Mouse (Mus musculus) erythroblast, adult 5-6 weeks (primary cell): ENCODE results near the gene Dusp8. TPM values are rescaled to one million over a fixed set of nuclear protein-coding genes. Genes with fewer than 3 reads are reported as not detected.
A peak's percentile ranks its signal among the peaks of the same experiment; 100 is the strongest.

Source experiments
- ATAC-seq: replicated peaks from 2 replicates; pipeline ENCODE4 v1.8.0; 2016; ENCODE audit warnings: moderate number of reproducible peaks, mild to moderate bottlenecking, moderate TSS enrichment, inconsistent platforms; ENCODE audit not compliant: poor library complexity, low FRiP score, severe bottlenecking
- total RNA-seq, 2 experiments: library from RNA; stranded (forward) in 1 of 2; stranded (reverse) in 1 of 2; fragments of 150-400 nt in 1 of 2; fragments of 200-764, 138-1000 nt in 1 of 2; gene quantifications; 2 replicates each; pipeline versions ENCODE4 v1.2.3 to v1.2.4; 2015 to 2017; ENCODE audit warnings: low replicate concordance in 2 of 2

The Dusp8 gene
- total RNA-seq, 2 experiments from 2014 or later = 13.3 to 14.7 TPM

DNA sequence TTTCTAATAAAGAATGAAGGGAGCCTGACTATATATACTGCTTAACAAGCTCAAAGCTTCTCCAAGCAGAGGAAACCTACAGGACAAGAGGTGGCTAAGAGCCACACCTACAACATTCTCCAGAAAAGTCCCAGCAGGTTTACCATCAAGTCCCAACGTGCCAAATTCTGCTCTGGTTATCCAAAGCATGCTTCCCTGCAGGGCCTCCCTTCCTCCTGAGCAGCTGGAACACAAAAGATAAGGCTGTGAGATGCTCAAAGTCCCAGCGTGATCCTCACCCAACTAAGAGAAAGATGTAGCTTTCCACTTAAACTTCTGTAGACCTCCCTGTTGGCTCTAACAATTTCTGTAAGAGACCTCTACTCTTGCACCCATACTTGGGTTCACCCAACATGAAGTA, 36.6 kb downstream of the Dusp8 start:
- peak; percentile 58 for ATAC-seq

DNA sequence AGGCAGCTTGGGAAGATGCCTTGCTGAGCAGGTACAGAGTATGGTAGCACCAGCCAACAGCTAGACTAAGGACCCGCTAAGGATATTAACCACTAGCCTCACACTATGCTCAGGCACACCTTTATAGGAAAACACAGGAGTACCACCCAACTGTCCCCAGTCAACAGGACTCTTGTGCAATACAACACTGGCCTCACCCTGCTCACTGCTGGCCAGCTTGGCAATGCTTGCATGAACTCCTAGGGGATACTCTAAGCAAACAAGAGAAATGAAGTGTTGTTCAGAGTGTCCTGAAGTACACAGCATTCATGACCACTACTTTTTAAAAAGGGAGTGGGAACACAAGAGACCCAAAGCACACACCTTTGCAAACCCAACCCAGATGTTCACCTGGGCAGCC, 38.5 kb downstream of the Dusp8 start:
- no peak for ATAC-seq

DNA sequence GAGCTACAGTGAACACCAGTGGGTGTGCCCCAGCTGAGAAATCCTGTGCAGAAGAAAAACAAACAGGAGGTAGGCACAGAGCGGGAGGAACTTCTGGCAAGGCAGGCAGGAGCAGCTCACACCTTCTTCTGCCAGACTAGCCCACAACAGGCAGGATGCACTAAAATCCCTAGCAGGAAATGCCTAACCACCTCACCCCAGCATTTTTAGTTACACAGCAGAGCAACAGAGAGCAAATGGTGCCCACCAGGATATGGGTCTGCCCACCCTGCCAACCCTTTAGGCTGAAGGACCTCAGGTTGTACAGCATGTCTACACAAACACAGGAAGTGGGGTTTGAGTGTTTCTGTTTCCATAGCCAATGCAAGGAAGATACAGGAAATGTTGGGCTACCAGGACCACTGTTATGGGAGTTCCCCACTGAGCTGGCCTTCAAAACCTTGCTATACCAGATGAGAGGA, 39.0 kb downstream of the Dusp8 start:
- no peak for ATAC-seq

DNA sequence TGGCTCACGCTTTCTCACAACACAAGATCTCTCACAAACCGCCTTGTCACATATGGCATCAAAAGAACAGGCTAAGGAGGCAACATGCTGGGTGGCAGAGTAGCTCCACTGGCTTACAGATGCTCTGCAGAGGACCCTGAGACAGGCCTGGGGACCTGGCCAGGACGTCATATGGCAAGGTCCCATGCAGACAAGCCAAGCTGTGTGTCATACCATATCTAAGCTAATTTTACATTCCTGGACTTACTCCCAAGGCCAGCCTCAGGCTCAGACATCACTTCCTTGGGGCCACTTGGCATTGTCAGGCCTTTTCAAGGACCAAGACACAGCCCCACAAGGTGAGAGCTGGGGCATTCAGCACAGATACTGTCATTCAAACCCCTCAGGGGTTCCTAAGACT, 40.2 kb downstream of the Dusp8 start:
- no peak for ATAC-seq

DNA sequence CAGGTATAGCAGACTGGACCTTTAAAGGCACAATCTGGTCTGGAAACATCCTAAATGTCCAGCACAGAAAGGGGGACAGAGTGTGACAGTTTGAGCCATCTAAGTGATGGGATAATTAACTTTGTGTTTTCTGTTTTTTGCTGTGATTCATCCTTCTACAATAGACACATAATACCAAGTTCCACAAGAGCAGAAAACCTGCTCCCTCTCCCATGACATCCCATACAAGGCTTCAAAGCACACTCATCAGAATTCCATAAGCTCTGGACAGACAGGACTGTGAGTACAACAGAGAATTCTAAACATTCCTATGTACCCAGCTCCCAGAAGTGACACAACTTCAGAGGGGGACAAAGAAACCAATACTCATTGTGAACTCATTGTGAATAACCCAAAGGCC, 45.1 kb downstream of the Dusp8 start:
- ATAC-seq = no peak

DNA sequence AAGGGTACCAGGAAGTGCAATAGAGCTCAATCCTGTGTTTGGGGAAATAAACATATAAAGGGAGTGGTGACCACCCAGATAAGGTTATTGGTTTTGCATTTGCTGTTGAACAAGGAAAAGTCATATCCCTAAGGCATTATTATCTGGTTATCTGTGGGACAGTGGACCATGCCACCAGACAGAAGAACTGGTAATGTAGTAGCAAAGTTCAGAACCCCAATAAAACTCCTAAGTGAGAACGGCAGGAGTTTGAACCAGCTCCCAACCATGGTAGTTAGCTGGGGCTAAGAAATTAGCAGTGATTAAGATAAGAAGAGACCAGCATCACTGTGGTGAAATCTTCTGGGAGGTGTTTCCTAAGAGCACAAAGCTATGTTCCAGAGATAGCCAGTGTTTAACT, 49.7 kb downstream of the Dusp8 start:
- no peak for ATAC-seq

DNA sequence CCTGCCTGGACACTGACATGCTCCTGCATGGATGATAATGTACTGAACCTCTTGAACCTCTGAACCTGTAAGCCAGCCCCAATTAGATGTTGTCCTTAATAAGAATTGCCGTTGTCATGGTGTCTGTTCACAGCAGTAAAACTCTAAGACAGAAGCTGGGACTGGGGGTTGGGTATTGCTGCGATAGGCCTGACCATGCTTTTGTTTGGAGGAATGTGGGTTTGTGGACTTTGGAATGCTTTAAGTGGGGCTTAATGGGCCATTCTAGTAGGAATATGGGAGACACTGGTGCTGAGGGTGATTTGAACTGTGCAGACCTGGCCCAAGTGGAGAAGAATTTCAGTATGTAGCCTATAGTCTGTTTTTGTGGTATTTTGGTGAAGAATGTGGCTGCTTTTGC, 50.3 kb downstream of the Dusp8 start:
- ATAC-seq = no peak

DNA sequence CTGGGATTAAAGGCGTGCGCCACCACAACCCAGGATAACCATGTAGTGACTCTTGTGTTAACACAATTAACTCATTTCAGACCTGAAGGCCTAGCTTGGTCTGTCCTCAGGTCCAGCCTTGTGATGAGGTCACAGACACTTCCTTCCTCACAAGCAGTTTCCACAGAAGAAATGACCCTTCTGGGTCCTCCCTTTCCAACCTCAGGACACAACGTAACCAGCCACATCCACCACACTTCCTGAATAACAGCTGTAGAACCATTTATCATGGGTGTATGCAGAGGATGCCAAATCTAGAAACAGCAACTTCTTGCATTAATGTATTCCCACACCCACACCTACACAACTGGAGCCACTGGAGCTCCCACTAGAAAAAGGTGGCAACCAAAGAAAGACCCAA, 54.9 kb downstream of the Dusp8 start:
- no peak for ATAC-seq

DNA sequence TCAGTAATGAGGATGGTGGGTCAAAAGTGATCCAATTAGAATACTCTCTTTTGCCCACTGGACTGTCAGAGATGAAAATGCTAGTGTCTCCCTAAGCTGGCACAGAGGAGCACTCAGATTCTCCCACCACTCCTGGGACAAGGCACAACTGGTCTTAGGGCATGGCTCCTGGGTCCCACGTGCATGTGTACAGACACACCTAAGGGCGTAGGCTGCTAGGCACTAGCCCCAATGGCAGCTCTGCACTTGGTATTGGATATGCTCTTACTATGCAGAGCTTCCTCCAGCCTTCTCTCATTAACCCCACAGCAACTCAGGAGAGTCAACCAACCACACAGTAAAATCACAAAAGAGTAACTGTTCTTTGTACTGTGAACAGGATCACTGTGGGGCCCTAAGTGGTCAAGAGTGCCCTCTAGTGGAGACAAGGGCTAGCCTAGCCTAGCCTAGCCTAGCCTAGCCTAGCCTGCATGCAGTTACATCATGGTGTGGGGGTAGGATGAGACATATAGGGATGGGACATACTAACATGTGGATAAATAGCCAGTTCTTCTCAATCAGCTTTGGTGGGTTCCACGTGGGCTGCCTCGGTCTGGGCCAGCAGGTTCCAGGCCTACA, 58.0 kb downstream of the Dusp8 start:
- peak; percentile 81 for ATAC-seq

DNA sequence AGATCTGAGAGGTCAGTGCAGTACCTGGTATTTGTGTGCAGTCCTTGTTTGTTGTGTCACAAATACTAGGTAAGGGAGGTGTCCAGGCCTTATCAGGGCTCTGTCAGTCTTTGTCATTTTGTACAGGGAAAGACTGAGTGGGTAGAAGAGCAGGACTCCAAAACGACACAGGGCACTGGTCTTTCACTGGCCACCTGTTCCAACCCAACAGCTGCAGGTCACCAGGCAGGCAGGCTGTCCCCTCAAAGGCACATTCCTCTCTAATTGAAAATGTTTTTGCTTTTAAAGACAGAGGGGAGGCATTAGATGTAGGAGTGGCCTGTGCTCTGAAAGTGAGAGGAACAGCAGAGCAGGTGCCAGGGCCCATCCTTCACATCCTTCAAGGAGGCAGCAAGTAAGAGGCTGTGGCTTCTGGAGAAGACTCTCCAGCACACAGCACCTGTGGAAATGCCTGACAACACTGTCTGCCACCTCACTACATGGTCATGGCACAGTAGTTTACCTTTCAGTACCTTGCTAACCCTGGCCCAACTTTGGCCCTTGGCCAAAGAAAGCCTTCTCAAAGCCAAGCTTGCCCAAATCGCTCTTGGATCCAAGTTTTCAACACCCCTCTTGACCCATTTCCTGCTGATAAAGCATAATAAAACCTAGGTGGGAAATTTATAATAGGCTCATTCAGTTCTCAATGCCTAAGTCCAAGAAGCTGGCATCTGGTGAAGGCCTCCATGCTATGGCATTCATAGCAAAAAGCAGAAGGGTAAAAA, 60.4 kb downstream of the Dusp8 start:
- ATAC-seq = no peak

DNA sequence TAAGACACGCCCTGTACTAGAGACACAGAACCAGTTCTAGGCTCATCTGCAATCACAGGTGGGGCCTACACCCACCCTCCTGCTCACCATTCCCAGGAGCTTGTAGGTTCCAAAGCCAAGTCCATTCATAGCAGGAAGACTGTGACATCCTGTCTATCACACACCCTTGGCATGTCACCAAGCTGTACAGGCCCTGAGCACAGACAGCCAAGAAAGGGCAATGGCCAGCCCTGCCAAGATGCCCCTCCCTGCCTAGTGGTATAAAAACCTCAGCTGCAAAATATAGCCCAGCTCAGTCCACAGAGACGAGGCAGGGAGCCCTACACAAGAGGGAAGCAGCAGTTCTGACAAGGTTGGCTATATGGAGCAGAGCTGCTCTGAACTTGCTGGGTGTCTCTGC, 61.4 kb downstream of the Dusp8 start:
- no peak for ATAC-seq

DNA sequence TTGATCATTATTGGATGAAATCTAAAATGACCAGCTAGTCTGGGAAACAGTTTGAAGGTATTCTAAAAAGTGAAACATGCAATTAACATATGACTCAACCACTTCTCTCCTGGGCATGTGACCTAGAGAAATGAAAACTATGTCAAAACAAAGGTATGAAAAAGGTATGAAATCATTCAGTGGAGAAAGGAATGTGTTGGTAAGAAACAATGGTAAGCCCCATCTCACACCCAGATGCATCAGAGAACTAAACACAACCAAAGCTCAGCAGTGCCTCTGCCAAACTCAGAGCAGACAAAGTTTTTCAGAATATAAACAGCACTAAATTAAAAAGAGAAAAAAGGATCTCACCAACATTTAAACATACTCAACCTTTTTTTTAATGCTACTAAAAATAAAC, 65.6 kb downstream of the Dusp8 start:
- no peak for ATAC-seq

Other genes with a start within 250 kb of the Dusp8 start
- 7.3 and 25.5 TPM in 2 replicates for gene Tollip, start 177.3 kb downstream of the Dusp8 start, total RNA-seq (2015; ENCODE audit: low replicate concordance)
- gene Tollip, start 177.3 kb downstream of the Dusp8 start, total RNA-seq (2017; ENCODE audit: low replicate concordance) = 16.4 and 19.4 TPM in 2 replicates
- not detected in 2 replicates for gene Brsk2, start 146.1 kb downstream of the Dusp8 start, total RNA-seq (2015; ENCODE audit: low replicate concordance)
- gene Brsk2, start 146.1 kb downstream of the Dusp8 start, total RNA-seq (2017; ENCODE audit: low replicate concordance) = not detected in 2 replicates
- 67.1 and 69.6 TPM in 2 replicates for gene Mob2, start 34.8 kb downstream of the Dusp8 start, total RNA-seq (2015; ENCODE audit: low replicate concordance)
- gene Mob2, start 34.8 kb downstream of the Dusp8 start, total RNA-seq (2017; ENCODE audit: low replicate concordance) = 75.1 and 76.9 TPM in 2 replicates
- gene Gm45618, start 24.9 kb upstream of the Dusp8 start, total RNA-seq (2015; ENCODE audit: low replicate concordance) = not detected in 2 replicates
- not detected in 2 replicates for gene Gm45618, start 24.9 kb upstream of the Dusp8 start, total RNA-seq (2017; ENCODE audit: low replicate concordance)
- not detected in 2 replicates for gene Gm39115, start 40.2 kb upstream of the Dusp8 start, total RNA-seq (2015; ENCODE audit: low replicate concordance)
- not detected in 2 replicates for gene Gm39115, start 40.2 kb upstream of the Dusp8 start, total RNA-seq (2017; ENCODE audit: low replicate concordance)
- not detected in 2 replicates for gene Gm45337, start 48.8 kb upstream of the Dusp8 start, total RNA-seq (2015; ENCODE audit: low replicate concordance)
- gene Gm45337, start 48.8 kb upstream of the Dusp8 start, total RNA-seq (2017; ENCODE audit: low replicate concordance) = not detected in 2 replicates
- gene Gm29735, start 61.3 kb upstream of the Dusp8 start, total RNA-seq (2015; ENCODE audit: low replicate concordance) = not detected in 2 replicates
- gene Gm29735, start 61.3 kb upstream of the Dusp8 start, total RNA-seq (2017; ENCODE audit: low replicate concordance) = not detected in 2 replicates
- not detected in 2 replicates for gene Gm4553, start 69.9 kb upstream of the Dusp8 start, total RNA-seq (2015; ENCODE audit: low replicate concordance)
- gene Gm4553, start 69.9 kb upstream of the Dusp8 start, total RNA-seq (2017; ENCODE audit: low replicate concordance) = not detected in 2 replicates
- not detected in 2 replicates for gene Krtap5-2, start 80.2 kb upstream of the Dusp8 start, total RNA-seq (2015; ENCODE audit: low replicate concordance)
- not detected in 2 replicates for gene Krtap5-2, start 80.2 kb upstream of the Dusp8 start, total RNA-seq (2017; ENCODE audit: low replicate concordance)
- gene Gm10153, start 94.5 kb upstream of the Dusp8 start, total RNA-seq (2015; ENCODE audit: low replicate concordance) = not detected in 2 replicates
- gene Gm10153, start 94.5 kb upstream of the Dusp8 start, total RNA-seq (2017; ENCODE audit: low replicate concordance) = not detected in 2 replicates
- not detected in 2 replicates for gene Krtap5-3, start 105.5 kb upstream of the Dusp8 start, total RNA-seq (2015; ENCODE audit: low replicate concordance)
- gene Krtap5-3, start 105.5 kb upstream of the Dusp8 start, total RNA-seq (2017; ENCODE audit: low replicate concordance) = not detected in 2 replicates
- gene Gm7579, start 116.0 kb upstream of the Dusp8 start, total RNA-seq (2015; ENCODE audit: low replicate concordance) = not detected in 2 replicates
- not detected in 2 replicates for gene Gm7579, start 116.0 kb upstream of the Dusp8 start, total RNA-seq (2017; ENCODE audit: low replicate concordance)
- not detected in 2 replicates for gene Krtap5-5, start 134.1 kb upstream of the Dusp8 start, total RNA-seq (2015; ENCODE audit: low replicate concordance)
- gene Krtap5-5, start 134.1 kb upstream of the Dusp8 start, total RNA-seq (2017; ENCODE audit: low replicate concordance) = not detected in 2 replicates
- gene Gm40460, start 145.2 kb upstream of the Dusp8 start, total RNA-seq (2015; ENCODE audit: low replicate concordance) = not detected in 2 replicates
- gene Gm40460, start 145.2 kb upstream of the Dusp8 start, total RNA-seq (2017; ENCODE audit: low replicate concordance) = not detected in 2 replicates
- not detected in 2 replicates for gene Gm2431, start 162.5 kb upstream of the Dusp8 start, total RNA-seq (2015; ENCODE audit: low replicate concordance)
- gene Gm2431, start 162.5 kb upstream of the Dusp8 start, total RNA-seq (2017; ENCODE audit: low replicate concordance) = not detected in 2 replicates
- not detected in 2 replicates for gene Gm4559, start 178.5 kb upstream of the Dusp8 start, total RNA-seq (2015; ENCODE audit: low replicate concordance)
- gene Gm4559, start 178.5 kb upstream of the Dusp8 start, total RNA-seq (2017; ENCODE audit: low replicate concordance) = not detected in 2 replicates
- gene Krtap5-1, start 201.3 kb upstream of the Dusp8 start, total RNA-seq (2015; ENCODE audit: low replicate concordance) = not detected in 2 replicates
- not detected in 2 replicates for gene Krtap5-1, start 201.3 kb upstream of the Dusp8 start, total RNA-seq (2017; ENCODE audit: low replicate concordance)
- gene Krtap5-4, start 207.7 kb upstream of the Dusp8 start, total RNA-seq (2015; ENCODE audit: low replicate concordance) = not detected in 2 replicates
- not detected in 2 replicates for gene Krtap5-4, start 207.7 kb upstream of the Dusp8 start, total RNA-seq (2017; ENCODE audit: low replicate concordance)